Mouse (Mus musculus) spleen, postnatal 36 days (tissue): ENCODE results near the gene Alg9.

ENCODE experiments used
- DNase-seq, 2 experiments: peaks; one replicate each; pipeline ENCODE4 v3.0.0; 2022; ENCODE audit warnings: low spot score in 2 of 2, mixed read lengths in 1 of 2

Gene Alg9

DNA sequence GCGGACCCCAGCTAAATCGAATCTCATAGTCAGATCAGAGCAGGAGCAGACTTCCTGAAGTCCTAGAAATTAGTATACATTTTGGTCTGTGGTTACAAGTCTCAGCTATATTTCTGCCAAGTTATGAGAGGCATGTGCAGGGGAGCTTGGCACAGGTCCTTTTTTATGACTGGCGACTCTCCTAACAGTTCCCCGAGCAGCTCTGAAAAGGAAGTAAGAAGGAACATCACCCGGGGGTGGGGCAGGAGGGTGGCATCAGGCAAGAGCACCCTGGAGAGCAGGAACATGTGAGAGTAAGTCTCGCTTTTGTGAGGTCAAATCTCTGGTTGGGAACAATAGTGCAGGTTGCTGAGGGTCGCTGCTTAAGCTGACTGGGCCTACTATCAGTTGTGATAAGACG lies 75.9 kb downstream of the Alg9 start:
- DNase-seq, result peak; percentile 21 to 43

DNA sequence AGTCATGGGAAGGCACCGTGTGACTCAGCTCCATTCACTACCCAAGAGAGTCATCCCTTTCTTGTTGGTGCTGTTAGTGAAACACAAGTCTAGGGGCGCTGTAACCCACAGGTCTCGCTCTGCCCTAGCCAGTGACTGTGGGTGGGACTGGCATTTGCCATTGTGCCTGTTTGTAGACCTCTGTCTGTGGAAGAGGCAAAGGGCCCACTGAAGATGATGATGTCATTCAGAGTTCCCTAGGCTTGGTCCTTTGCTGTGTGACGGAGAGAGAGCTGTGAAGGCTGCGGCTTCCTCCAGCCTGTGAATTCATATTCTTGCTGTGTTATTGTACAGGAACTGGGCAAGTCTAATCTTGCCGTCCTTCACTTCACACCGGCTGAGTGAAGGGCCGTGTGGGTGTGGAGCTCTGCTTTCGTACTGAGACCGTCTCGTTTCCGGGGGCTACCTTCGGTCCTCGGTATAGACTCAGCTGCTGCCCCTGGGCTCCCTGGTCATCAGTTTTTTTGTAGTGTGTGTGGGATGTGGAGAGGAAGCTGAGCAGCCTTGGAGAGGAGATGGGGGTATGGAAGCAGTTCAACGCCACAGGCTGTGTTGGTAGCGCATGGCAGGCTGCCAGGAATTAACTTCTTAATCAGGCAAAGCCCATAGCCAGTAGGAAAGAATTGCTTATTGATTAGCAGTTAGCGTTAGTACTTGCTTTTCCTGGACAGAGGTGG lies 78.0 kb downstream of the Alg9 start:
- DNase-seq, result peak in 1 of 2 experiments; percentile 53

DNA sequence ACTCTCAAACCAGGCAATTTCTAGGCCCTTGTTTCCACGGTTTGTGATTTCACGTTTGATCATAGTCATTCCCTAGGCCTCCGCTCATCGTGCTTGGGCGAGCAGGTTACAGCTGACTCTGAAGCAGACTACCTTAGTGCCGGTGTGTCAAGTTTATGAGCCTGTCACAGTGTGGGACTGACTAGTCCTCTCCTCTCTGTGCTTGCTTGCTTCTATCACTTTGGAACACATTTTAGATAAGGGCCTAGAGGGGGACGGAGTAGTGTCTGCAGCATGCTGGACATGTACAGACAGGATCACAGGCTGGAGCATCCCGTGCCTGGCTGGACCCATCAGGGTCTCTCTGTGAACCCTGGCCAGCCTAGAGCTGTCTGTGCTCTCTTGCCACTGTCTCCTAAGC lies 79.6 kb downstream of the Alg9 start:
- DNase-seq, result peak; percentile 24 to 60

DNA sequence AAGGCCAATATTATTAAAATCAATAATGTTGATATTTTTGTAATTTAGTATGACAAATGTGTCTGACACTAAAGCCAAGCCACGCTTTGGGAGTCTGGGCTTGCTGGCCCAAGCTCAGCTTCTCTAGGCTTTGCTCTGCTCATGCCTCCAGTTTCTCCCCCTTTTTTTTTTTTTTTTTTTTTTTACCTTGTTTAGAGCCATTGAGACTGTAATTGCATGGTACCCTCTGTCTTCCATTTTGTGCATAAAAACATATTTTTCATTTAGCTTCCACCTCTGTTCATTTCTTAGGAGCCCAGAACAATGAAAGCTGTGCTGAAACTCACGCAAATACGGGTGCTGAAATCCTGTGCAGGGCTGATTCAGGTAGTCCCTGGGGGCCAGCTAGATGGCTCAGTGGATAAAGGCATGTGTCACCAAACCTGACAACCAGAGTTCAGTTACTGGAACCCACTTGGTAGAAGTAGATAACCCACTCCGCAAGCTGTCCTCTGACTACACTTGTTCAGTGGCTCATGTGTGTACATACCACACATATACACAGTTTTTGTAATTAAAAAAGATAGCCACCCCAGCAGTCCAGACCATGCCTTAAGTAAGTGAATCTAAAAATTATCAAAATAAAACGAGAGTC lies 80.4 kb downstream of the Alg9 start:
- peak in 1 of 2 experiments; percentile 31 for DNase-seq

DNA sequence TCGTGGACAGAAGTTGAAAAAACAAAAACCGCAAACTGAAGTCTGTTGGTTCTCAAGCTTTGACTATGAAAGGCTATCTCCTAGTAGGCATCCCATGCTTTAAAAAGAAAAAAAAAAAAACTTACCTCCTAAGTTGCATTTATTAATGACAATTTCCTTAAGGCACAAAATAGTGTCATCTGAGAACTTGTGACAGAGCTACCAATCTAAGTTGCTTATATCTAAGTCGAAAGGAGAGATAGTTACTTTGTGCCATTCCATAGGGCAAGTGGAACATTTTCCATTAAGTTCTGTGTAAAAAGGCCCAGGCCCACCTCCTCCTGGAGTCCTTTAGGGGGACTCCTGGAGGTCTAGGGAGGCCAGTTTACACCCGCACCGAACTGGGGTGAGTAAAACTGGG lies 81.0 kb downstream of the Alg9 start:
- DNase-seq, result no peak

DNA sequence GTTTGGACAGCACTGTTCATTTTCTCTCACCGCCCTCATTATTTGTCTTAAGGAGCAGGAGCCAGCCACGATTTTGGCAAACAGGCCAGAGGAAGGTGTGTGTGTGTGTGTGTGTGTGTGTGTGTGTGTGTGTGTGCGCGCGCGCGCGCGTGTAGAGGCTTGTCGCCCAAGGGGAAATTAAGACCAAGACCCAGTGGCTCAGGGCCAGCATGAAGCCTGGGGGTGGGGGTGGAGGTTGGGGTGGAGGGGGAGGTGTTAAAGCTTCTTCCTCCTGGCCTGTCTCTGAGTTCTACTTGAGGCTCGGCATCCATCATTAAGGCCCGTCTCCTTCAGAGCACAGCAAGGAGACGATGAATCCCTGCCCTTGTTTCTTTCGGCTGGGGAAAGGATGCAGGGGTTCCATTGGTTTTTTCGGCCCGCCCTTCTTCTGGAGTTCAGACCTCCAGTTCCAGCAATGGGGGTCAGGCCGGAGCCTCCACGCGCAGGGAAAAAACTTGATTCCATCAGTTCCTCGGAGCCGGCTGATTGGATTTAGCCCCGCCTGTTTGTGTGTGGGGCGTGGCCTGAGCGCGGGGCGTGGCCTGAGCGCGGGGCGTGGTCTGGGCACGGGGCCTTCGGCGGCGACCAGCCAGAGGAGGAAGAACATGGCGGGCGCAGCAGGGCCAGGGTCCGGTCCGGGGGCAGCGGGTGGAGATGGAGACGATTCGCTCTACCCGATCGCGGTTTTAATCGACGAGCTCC lies 81.7 kb downstream of the Alg9 start:
- peak; percentile 88 to 92 for DNase-seq

DNA sequence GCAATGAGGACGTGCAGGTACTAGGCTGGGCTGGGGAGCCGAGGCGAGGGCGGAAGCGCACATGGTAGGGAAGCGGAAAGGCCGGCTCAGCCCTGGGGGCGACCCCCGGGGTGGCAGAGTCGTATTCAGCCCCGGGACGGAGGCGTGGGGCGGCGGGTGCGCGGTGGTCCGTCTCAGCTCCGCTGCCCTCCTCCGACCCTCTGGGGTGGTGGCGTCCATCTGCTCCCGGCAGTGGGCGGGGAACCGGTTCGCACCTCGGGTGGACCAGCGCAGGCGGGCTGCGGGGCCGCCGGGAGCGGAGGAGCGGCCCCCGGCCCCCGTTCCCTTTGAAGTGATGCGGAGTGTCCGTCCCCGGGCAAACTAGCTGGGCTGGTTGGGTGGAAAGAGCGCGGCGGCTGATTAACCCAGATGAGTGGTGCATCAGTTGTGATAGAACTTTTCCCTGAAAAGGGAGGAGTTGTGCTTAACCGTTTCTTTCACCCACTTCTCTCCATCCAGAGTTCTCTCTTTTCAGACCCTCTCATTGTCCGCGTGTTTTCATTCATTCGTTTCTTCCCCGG lies 82.3 kb downstream of the Alg9 start:
- no peak for DNase-seq

DNA sequence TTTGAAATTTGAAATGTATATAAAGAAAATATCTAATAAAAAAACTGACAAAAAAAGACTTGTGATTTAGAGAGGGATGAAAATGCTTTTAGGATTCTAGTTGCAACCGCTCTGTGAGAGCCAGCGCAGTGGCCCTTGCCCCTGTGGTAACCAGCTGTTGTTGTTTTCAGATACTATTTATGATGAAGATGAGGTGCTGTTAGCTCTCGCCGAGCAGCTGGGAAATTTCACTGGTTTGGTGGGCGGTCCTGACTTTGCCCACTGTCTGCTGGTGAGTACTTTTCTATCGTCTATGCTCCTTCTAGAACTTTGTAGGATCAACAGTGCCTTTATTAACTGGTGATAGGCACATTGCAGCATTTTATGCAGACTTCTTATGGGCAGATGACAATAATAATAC lies 83.9 kb downstream of the Alg9 start:
- DNase-seq, result no peak

DNA sequence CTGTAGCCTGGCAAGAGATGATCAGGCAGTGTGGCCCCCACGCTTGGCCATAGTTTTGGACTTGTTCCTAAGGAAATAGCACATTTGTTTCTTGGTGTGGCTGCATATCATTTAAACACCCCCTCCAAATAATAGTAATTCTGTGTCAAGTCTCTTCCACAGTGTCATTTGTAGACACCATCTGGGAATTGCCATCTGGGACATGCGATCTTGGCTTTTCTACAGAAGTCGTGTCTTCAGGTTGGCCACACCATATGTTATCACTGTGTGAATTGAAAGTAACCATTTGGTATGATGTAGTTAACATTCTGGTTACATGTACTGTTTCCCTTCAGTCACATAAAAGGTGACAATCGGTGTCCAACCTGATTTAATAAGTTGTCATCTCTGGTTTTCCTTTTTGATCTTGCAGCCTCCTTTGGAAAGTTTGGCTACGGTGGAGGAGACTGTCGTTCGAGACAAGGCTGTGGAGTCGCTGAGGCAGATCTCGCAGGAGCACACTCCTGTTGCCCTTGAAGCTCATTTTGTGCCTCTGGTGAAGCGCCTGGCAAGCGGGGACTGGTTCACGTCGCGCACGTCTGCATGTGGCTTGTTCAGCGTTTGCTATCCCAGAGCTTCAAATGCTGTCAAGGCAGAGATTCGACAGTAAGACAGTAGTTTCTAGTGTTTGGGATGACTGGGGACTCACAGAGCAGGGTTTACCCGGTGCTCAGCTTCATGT lies 86.5 kb downstream of the Alg9 start:
- no peak for DNase-seq

DNA sequence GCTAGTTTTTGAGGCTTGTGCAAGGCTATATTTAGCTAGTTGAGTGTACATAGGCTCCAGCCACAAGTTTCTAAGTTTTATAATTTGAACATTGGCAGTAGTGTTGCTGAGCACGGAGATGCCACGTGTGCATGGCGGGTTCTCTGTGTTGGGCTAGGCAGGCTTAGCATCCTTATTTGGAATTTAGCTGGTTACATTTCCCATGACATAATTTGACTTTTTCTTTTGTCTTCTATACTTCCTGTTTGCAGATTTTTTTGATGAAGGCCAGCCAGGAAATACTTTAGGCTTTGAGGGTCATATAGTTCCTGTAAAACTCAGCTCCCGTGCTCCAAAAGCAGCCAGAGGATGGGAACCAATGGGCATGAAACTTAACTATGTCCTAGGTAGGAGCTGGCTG lies 89.0 kb downstream of the Alg9 start:
- no peak for DNase-seq

DNA sequence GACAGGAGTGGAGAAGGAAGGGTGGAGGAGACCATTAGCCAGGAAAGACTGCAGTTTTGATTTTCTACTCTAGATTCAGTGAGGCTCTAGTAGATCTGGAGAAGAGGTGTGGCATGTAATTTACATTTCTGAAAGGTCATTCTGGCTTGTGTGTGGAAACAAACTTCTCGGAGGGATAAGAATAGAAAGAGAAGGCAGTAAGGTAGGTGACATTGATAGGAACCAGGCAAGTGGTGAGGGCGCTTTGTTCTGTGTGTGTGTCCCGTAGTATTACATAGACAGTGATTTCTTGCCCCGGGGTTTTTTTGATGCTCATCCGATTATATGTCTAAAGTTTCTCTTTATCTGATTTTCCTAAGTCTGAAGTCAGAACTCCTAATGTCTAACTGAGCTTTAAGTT lies 90.1 kb downstream of the Alg9 start:
- no peak for DNase-seq

DNA sequence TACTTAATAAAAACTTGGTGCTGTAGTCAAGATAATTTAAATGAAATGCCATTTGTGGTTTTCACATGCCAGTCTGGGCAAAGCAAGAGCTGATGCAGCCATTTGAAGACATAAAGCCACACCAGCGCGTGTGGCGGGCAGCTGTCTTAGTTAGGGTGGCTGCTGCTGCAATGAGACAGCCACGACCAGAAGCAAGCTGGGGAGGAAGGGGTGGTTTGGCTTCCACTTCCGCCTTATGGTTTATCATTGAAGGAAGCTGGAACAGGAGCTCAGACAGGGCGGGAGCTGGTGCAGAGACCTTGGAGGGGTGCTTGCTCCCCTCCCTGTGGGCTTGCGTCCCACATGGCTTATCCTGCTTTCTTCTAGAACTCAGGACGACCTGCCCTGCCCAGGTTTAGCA lies 91.0 kb downstream of the Alg9 start:
- DNase-seq, result peak in 1 of 2 experiments; percentile 14

DNA sequence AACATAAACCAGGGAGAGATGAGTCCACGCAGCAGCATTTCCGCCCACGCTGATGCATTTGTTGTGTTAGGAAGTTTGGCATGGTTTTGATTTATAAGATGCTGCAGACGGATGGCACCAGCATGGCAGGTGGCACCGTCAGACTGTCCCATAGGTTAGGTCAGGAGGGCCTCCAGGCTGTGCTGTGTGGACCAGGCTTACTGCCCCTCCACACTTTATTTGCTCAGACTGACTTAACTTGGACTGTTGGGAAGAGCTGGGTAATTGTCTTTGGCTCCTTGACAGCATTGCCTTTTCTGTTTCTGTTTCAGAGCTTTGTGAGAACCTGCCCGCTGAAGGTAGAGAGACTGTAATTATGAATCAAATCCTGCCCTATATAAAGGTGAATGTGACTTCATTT lies 92.2 kb downstream of the Alg9 start:
- no peak for DNase-seq

DNA sequence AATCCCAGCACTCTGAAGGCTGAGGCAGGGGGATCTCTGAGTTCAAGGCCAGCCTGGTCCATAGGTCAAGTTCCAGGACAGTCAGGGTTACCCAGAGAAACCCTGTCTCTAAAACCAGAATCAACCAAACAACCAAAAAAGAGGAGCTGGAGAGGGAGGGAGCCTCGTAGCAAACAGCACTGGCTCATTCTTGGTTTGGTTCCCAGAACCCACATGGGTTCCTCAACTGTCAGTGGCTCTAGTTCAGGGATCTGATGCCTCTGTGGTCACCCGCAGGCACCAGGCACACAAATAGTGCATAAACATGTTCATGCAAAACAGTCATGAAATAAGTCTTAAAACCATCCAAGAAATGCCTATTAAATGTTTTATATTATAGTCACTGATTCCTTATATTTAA lies 93.4 kb downstream of the Alg9 start:
- DNase-seq, result no peak

DNA sequence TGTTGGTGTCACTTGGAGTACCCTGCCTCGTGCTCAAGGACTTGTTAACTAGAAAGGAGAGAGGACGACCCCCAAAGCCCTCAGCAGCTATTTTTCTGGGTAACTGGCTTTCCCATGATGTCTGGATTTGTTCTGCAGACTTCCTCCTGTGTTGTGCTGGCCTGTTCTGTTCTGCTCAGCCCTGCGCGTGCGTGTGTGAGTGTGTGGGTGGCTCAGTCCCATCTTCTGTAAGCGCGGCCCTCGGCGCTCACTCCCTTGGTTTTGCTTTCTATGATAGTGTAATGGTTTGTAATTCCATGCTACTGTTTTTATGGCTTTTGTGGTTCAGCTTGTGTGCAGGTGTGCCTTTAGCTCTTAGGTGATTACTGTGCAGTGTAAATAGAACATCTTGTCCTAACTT lies 98.4 kb downstream of the Alg9 start:
- no peak for DNase-seq

DNA sequence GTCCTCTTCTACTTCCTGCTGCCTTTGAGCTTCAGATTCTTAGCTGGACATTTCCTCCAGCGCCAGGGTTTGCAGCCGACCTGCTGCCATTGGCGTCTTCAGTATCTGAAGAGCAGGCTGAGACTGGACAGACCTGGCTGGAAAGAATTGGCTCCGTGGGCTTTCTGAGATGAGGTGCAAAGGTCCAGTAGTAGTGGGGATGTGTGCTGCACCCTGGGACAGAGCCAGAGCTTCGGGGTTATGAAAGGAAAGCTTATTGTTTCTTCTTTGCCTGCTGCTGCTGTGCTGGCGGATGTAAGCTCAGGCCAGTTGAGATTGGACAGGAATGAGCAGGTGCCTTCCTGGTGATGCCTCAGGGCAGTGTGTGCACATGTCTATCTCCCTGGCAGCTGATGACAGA lies 99.2 kb downstream of the Alg9 start:
- DNase-seq, result no peak

DNA sequence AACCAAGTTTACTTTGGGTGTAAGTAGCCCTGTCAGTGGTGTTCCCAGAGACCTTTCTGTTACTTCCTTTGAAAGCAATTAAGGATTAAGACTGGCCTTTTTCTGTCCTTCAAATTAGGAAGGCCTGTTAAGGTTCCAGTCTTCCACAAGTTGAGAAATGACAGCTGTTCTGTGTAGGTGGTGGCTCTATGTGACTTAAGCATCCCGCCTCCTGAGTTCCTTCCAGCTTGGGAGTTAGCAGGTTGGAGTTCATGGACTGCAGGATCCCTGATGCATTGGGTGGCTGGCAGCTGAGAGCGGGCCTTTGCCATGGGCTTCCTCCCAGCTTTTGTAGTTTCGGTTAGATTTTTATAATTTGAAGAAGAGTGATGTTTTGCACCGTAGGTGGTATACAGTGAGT lies 100.7 kb downstream of the Alg9 start:
- no peak for DNase-seq

DNA sequence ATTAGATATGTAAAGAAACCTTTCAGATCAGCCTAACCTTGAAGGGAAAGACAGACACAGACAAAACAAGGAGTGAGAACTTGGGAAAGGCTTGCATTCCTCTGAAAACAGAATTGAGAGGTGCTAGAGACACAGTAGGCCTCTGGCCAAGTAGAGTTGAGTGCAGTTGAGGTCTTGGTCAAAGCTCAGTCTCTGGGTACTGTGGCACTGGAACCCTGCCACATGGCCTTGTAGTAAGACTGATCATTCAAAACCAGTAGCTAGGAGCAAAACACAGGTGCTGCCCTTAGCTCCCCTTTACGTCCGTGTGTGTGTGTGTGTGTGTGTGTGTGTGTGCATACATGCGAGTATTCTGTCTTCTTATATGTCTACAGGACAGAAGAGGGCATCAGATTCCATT lies 101.5 kb downstream of the Alg9 start:
- no peak for DNase-seq

DNA sequence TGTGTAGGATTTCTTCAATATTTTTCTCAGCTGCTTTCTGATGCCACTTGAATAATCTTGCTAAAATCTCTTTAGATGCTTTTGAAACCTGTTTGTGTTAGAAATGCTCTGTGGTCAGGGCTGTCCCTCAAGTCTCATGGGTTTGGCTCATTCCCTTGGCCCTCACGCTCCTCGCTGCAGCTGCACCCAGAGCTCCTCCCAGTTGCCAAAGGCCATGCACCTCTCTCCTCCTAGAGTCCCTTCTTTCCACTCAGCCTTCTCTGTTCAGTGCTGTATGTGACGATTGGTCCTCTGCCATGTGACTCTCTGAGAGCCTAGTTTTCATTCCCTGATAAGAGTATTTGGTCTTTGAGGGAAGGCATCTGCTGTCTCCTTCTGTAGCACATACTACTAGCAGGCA lies 102.6 kb downstream of the Alg9 start:
- DNase-seq, result no peak

DNA sequence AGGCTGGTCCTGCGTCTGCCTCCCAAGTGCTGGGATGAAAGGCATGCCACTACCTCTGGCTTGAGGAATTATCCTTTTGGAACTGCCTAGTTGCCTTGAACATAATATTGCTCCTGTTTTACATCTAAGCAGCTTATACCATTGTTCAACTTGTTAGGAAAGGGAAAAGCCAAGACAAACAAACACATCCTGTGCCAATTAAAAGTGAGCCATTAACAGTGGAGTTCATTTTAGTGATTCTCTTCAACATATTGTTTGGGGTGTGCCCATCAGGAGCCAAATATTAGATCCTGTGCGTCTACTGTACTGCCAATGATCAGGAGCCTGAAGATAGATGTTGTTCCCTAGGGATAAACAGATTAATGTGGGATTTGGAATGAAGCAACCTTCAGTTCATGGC lies 107.4 kb downstream of the Alg9 start:
- no peak for DNase-seq

DNA sequence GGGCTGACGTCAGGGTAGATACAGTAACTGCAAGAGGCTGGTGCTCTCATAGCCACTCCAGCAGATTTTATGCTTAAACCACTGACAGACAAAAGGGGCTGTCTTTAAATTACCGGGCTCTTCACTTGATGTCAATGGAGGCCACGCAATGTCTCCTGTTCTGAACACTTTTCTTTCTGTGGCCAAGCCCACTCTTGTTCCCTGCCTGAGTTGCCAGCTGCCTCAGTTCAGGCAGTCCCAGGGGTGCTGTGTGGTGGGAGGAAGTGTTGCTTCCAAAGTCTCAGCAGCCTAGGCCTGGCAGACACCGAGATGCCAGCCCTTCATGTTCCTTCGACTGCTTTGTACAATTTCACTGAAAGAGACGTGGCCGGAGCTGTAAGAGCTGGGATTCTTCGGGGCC lies 109.3 kb downstream of the Alg9 start:
- no peak for DNase-seq
